Comparison of ENCODE assay signal across 14 mouse cellular contexts in genomic region chr11:70419486-70419885, GRCm38 (mm10).
DNase-seq lines count a peak whose midpoint lies in the region.
"Had no signal": no experiment of that assay in that cellular context is flagged by ENCODE, and none has a peak within 500 bp of the region (broad histone marks: within the 10 kb centered on the region; RNA-seq: fewer than 3 reads in every experiment).

No protein-coding gene starts in this region.

- peak; percentile 49 for DNase-seq in layer of hippocampus, adult 9-11 months
- no peak for DNase-seq in layer of hippocampus, adult 9-10 months (ENCODE audit: low spot score)
- DNase-seq in right cerebral cortex, adult 2 months (ENCODE audit: low spot score in 2 of 2): peak; percentile 23 to 29
- no peak for DNase-seq in right cerebral cortex, postnatal 36 days (ENCODE audit: low spot score in 2 of 2)
- DNase-seq in lung, adult 18-20 months: no peak
- DNase-seq: adrenal gland, adult 2 months; adrenal gland, postnatal 10 days; adrenal gland, postnatal 25 days; cerebellum, adult 11-12 months; cerebellum, adult 2 months; cerebellum, adult 9-10 months; cerebellum, postnatal 10 days; cerebellum, postnatal 25 days; forebrain, postnatal 0 days had no signal

Comparison
In these comparisons a context has a peak if more than half of its experiments do, and no peak if none do; other contexts are left out.
1. DNase-seq: peak in layer of hippocampus, adult 9-11 months (single experiment) and right cerebral cortex, adult 2 months (2 of 2); none in layer of hippocampus, adult 9-10 months (single experiment), right cerebral cortex, postnatal 36 days (0 of 2) and lung, adult 18-20 months (0 of 2).